Mouse (Mus musculus) MEL (cell line): ENCODE measurements around the gene Spatc1l. TPM values are rescaled to one million over a fixed set of nuclear protein-coding genes. Genes with fewer than 3 reads are reported as not detected.

Source experiments
- DNase-seq: peaks from one replicate; pipeline ENCODE4 v3.0.0; 2011; ENCODE audit warnings: low read depth, low spot score
- H3K27ac ChIP-seq: 2 replicates; pipeline ENCODE4 v1.5.1; 2012; ENCODE audit warnings: low read depth, mild to moderate bottlenecking, control low read depth, low read length, moderate library complexity; ENCODE audit not compliant: control insufficient read depth
- H3K27me3 ChIP-seq, 2 experiments: fragments of 150-350 bp in 1 of 2; sonication (generic) in 1 of 2; 2 replicates each; pipeline ENCODE4 v1.6.1; 2012; ENCODE audit warnings: low read length in 2 of 2, mild to moderate bottlenecking in 2 of 2, improper control_type of control experiment in 1 of 2, moderate library complexity in 1 of 2; ENCODE audit not compliant: insufficient read depth in 2 of 2, control insufficient read depth in 1 of 2
- H3K36me3 ChIP-seq, 2 experiments: 2 replicates each; pipeline ENCODE4 v1.6.1; 2012 to 2014; ENCODE audit warnings: low read length in 2 of 2, improper control_type of control experiment in 1 of 2, inconsistent platforms in 1 of 2, mild to moderate bottlenecking in 1 of 2; ENCODE audit not compliant: insufficient read depth in 2 of 2, control insufficient read depth in 1 of 2
- H3K4me1 ChIP-seq, 2 experiments: fragments of 150-350 bp in 1 of 2; sonication (generic) in 1 of 2; 2 replicates each; pipeline ENCODE4 v1.6.1; 2012; ENCODE audit warnings: low read length in 2 of 2, improper control_type of control experiment in 1 of 2, mild to moderate bottlenecking in 1 of 2; ENCODE audit not compliant: insufficient read depth in 2 of 2, control insufficient read depth in 1 of 2
- H3K4me3 ChIP-seq, 2 experiments: fragments of 150-350 bp in 1 of 2; sonication (generic) in 1 of 2; 2 replicates each; pipeline ENCODE4 v1.5.1; 2012; ENCODE audit warnings: low read depth in 2 of 2, low read length in 2 of 2, mild to moderate bottlenecking in 2 of 2, moderate library complexity in 2 of 2, control low read depth in 1 of 2, improper control_type of control experiment in 1 of 2; ENCODE audit not compliant: control insufficient read depth in 1 of 2, insufficient read depth in 1 of 2
- H3K79me2 ChIP-seq: 2 replicates; pipeline ENCODE4 v1.6.1; 2012; ENCODE audit warnings: mild to moderate bottlenecking, low read length, moderate library complexity; ENCODE audit not compliant: control insufficient read depth, poor library complexity, insufficient read depth
- H3K9ac ChIP-seq: 2 replicates; pipeline ENCODE4 v1.6.1; 2012; ENCODE audit warnings: low read depth, mild to moderate bottlenecking, control low read depth, low read length, moderate library complexity; ENCODE audit not compliant: control insufficient read depth, poor library complexity, severe bottlenecking
- H3K9me3 ChIP-seq: fragments of 150-350 bp; sonication (generic); replicated peaks from 2 replicates; pipeline ENCODE4 v1.6.1; 2012; ENCODE audit warnings: mild to moderate bottlenecking, low read length, improper control_type of control experiment, moderate library complexity; ENCODE audit not compliant: insufficient read depth
- BHLHE40 ChIP-seq: IDR thresholded peaks from 2 replicates; pipeline ENCODE4 v1.6.1; 2012; ENCODE audit warnings: low read depth, mild to moderate bottlenecking, inconsistent platforms, low read length, improper control_type of control experiment, borderline replicate concordance
- CHD2 ChIP-seq: IDR thresholded peaks from 2 replicates; pipeline ENCODE4 v1.6.1; 2011; ENCODE audit warnings: low read length, improper control_type of control experiment
- CTCF ChIP-seq, 3 experiments: IDR thresholded peaks in 2 of 3; conservative IDR thresholded peaks in 1 of 3; 2 replicates each; pipeline ENCODE4 v1.5.1; 2011 to 2012; ENCODE audit warnings: low read length in 3 of 3, low read depth in 2 of 3, mild to moderate bottlenecking in 2 of 3, improper control_type of control experiment in 1 of 3, inconsistent platforms in 1 of 3, mixed read lengths in 1 of 3, moderate library complexity in 1 of 3; ENCODE audit not compliant: control insufficient read depth in 1 of 3, insufficient read depth in 1 of 3, poor library complexity in 1 of 3, severe bottlenecking in 1 of 3
- E2F4 ChIP-seq: IDR thresholded peaks from 2 replicates; pipeline ENCODE4 v1.6.1; 2011; ENCODE audit warnings: low read depth, low read length, improper control_type of control experiment, borderline replicate concordance
- ELF1 ChIP-seq: IDR thresholded peaks from 2 replicates; pipeline ENCODE4 v1.6.1; 2014; ENCODE audit warnings: low read depth, mild to moderate bottlenecking, inconsistent platforms, low read length, improper control_type of control experiment, moderate library complexity
- ETS1 ChIP-seq: IDR thresholded peaks from 2 replicates; pipeline ENCODE4 v1.6.1; 2012; ENCODE audit warnings: low read depth, mild to moderate bottlenecking, inconsistent platforms, low read length, improper control_type of control experiment, moderate library complexity
- GABPA ChIP-seq: IDR thresholded peaks from 2 replicates; pipeline ENCODE4 v1.6.1; 2012; ENCODE audit warnings: low read depth, mild to moderate bottlenecking, inconsistent platforms, low read length, improper control_type of control experiment, moderate library complexity
- GATA1 ChIP-seq: IDR thresholded peaks from 2 replicates; pipeline ENCODE4 v1.6.1; 2011; ENCODE audit warnings: low read depth, low read length, improper control_type of control experiment
- JUND ChIP-seq: IDR thresholded peaks from 2 replicates; pipeline ENCODE4 v1.6.1; 2011; ENCODE audit warnings: low read depth, mild to moderate bottlenecking, improper control_type of control experiment, low read length
- KAT2A ChIP-seq: conservative IDR thresholded peaks from 2 replicates; pipeline ENCODE4 v1.6.1; 2012; ENCODE audit warnings: low read depth, low read length, improper control_type of control experiment, inconsistent platforms
- MAX ChIP-seq: IDR thresholded peaks from 2 replicates; pipeline ENCODE4 v1.6.1; 2011; ENCODE audit warnings: low read length, improper control_type of control experiment
- MAZ ChIP-seq: IDR thresholded peaks from 2 replicates; pipeline ENCODE4 v1.6.1; 2012; ENCODE audit warnings: low read depth, mild to moderate bottlenecking, inconsistent platforms, low read length, improper control_type of control experiment
- MYB ChIP-seq: IDR thresholded peaks from 2 replicates; pipeline ENCODE4 v1.6.1; 2011; ENCODE audit warnings: mild to moderate bottlenecking, low read depth, low read length, improper control_type of control experiment
- NELFE ChIP-seq: IDR thresholded peaks from 2 replicates; pipeline ENCODE4 v1.6.1; 2011; ENCODE audit warnings: low read depth, low read length, improper control_type of control experiment
- POLR2A ChIP-seq, 2 experiments: IDR thresholded peaks; 2 replicates each; pipeline ENCODE4 v1.6.1; 2011 to 2012; ENCODE audit warnings: low read length in 2 of 2, mild to moderate bottlenecking in 2 of 2, control low read depth in 1 of 2, improper control_type of control experiment in 1 of 2, low read depth in 1 of 2, moderate library complexity in 1 of 2; ENCODE audit not compliant: control insufficient read depth in 1 of 2, insufficient read depth in 1 of 2, poor library complexity in 1 of 2
- POLR2AphosphoS2 ChIP-seq: IDR thresholded peaks from 2 replicates; pipeline ENCODE4 v1.6.1; 2011; ENCODE audit warnings: low read length, improper control_type of control experiment
- POLR2AphosphoS5 ChIP-seq: IDR thresholded peaks from 2 replicates; pipeline ENCODE4 v1.6.1; 2012; ENCODE audit warnings: low read depth, borderline replicate concordance, mild to moderate bottlenecking, inconsistent platforms, low read length, moderate library complexity, mixed read lengths
- TBP ChIP-seq: IDR thresholded peaks from 2 replicates; pipeline ENCODE4 v1.8.0; 2011; ENCODE audit warnings: low read depth, low read length, improper control_type of control experiment
- TCF12 ChIP-seq: IDR thresholded peaks from 2 replicates; pipeline ENCODE4 v1.6.1; 2014; ENCODE audit warnings: low read depth, mild to moderate bottlenecking, inconsistent platforms, low read length, improper control_type of control experiment, moderate library complexity
- ZKSCAN1 ChIP-seq: IDR thresholded peaks from 2 replicates; pipeline ENCODE4 v1.6.1; 2012; ENCODE audit warnings: low read depth, mild to moderate bottlenecking, inconsistent platforms, low read length, improper control_type of control experiment, moderate library complexity
- ZMIZ1 ChIP-seq: IDR thresholded peaks from 2 replicates; pipeline ENCODE4 v1.6.1; 2012; ENCODE audit warnings: low read depth, mild to moderate bottlenecking, inconsistent platforms, low read length, improper control_type of control experiment, moderate library complexity
- polyA plus RNA-seq, 2 experiments: library from polyadenylated mRNA; stranded (reverse) in 1 of 2; unstranded in 1 of 2; fragments of >175 nt in 1 of 2; fragments of >200 nt in 1 of 2; gene quantifications; 2 replicates each; pipeline versions ENCODE4 v1.2.1 to v1.2.4; 2012; ENCODE audit warnings: low replicate concordance in 2 of 2, low read depth in 1 of 2; ENCODE audit not compliant: insufficient read length in 2 of 2, insufficient read depth in 1 of 2, missing spikeins in 1 of 2
- total RNA-seq: library from RNA; depleted of rRNA; stranded (reverse); fragments of 300-350 nt; gene quantifications from 2 replicates; pipeline ENCODE4 v1.2.3, GENCODE M21; 2012

Gene Spatc1l
- total and polyA plus RNA-seq, 3 experiments: not detected

GRCm38 (mm10) chr10:76571070-76571469 is 9.0 kb downstream of the Spatc1l start:
- no peak overlapping the region for H3K27ac ChIP-seq
- H3K79me2 ChIP-seq: no peaks in the 10 kb centered on the region
- peaks cover 0 to 2% of the 10 kb centered on the region in 2 experiments; a peak in 2 of 4 replicates for H3K27me3 ChIP-seq
- no peaks in the 10 kb centered on the region for H3K9me3 ChIP-seq
- H3K4me3 ChIP-seq: no peak overlapping the region
- no peaks in the 10 kb centered on the region for H3K36me3 ChIP-seq
- H3K9ac ChIP-seq: no peak overlapping the region
- 0 out of 4 replicates have a peak, but pooled peaks cover 0 to 3% of the 10 kb centered on the region in 2 experiments for H3K4me1 ChIP-seq
- TF ChIP-seq GABPA (no peak), MAX (no peak), KAT2A (no peak)
- TF ChIP-seq, all 39 proteins: peak for 0
- DNase-seq: peak; percentile 17

- Histone ChIP-seq H3K79me2 (no peaks in the 10 kb centered on the region), H3K9me3 (no peaks in the 10 kb centered on the region), H3K4me1 (0 out of 4 replicates have a peak, but pooled peaks cover 0 to 3% of the 10 kb centered on the region in 2 experiments), H3K4me3 (no peak overlapping the region), H3K9ac (no peak overlapping the region), H3K36me3 (no peaks in the 10 kb centered on the region), H3K27ac (no peak overlapping the region), H3K27me3 (peaks cover 0 to 2% of the 10 kb centered on the region in 2 experiments; a peak in 1 of 4 replicates)
- no peak for TF ChIP-seq MYB
- TF ChIP-seq CTCF (IDR thresholded peaks at IDR 0.05 in 2 of 3, conservative IDR thresholded peaks at IDR 0.05 in 1 of 3; ENCODE audit: control insufficient read depth in 1 of 3, insufficient read depth in 1 of 3, low read depth in 2 of 3, low read length in 3 of 3, poor library complexity in 1 of 3, severe bottlenecking in 1 of 3): no peak
- TF ChIP-seq POLR2AphosphoS5: no peak
- TF ChIP-seq ELF1: no peak
- no peak for TF ChIP-seq ETS1
- no peak for TF ChIP-seq NELFE
- TF ChIP-seq BHLHE40: no peak
- TF ChIP-seq ZKSCAN1: no peak
- TF ChIP-seq TBP: no peak
- no peak for TF ChIP-seq KAT2A
- no peak for TF ChIP-seq TCF12
- no peak for TF ChIP-seq POLR2AphosphoS2
- no peak for TF ChIP-seq MAZ
- no peak for TF ChIP-seq JUND
- TF ChIP-seq GATA1: no peak
- no peak for TF ChIP-seq ZMIZ1
- no peak for TF ChIP-seq POLR2A (IDR thresholded peaks at IDR 0.05; ENCODE audit: control insufficient read depth in 1 of 2, insufficient read depth in 1 of 2, low read depth in 1 of 2, low read length in 2 of 2, poor library complexity in 1 of 2)
- TF ChIP-seq CHD2: no peak
- no peak for TF ChIP-seq E2F4
- no peak for DNase-seq
These were observed 10.1 kb downstream of the Spatc1l start for GRCm38 (mm10) chr10:76572151-76572550.
